Mouse (Mus musculus): Measurements from ENCODE around the gene Pola2. TPM values are rescaled to one million over a fixed set of nuclear protein-coding genes. Genes with fewer than 3 reads are reported as not detected.
A peak's percentile ranks its signal among the peaks of the same experiment; 100 is the strongest.

The Pola2 gene
- total RNA-seq, 2 experiments from 2014 or later = 8.7 to 10.6 TPM

GRCm38 (mm10) chr19:5937095-5937835, 26.7 kb downstream of the Pola2 start:
- peak in 1 of 2 experiments; percentile 54 for DNase-seq

- DNase-seq = peak; percentile 61 to 76
Measured at GRCm38 (mm10) chr19:5935691-5936090, 28.3 kb downstream of the Pola2 start.

GRCm38 (mm10) chr19:5935266-5935665, 28.7 kb downstream of the Pola2 start:
- DNase-seq = peak; percentile 76 to 81

GRCm38 (mm10) chr19:5929634-5930596, 34.1 kb downstream of the Pola2 start:
- DNase-seq = peak; percentile 81 to 83

- no peak for DNase-seq
Measured at GRCm38 (mm10) chr19:5928546-5928945, 35.5 kb downstream of the Pola2 start.

- DNase-seq = no peak
Measured at GRCm38 (mm10) chr19:5928104-5928503, 35.9 kb downstream of the Pola2 start.

GRCm38 (mm10) chr19:5927532-5927931, 36.5 kb downstream of the Pola2 start:
- no peak for DNase-seq

- no peak for DNase-seq
Measured at GRCm38 (mm10) chr19:5927026-5927425, 37.0 kb downstream of the Pola2 start.

- no peak for DNase-seq
Measured at GRCm38 (mm10) chr19:5925311-5925855, 38.6 kb downstream of the Pola2 start.

- DNase-seq = peak; percentile 98
Measured at GRCm38 (mm10) chr19:5924713-5925093, 39.3 kb downstream of the Pola2 start, which contains the start of gene Cdc42ep2. TSS of gene Cdc42ep2 (minus strand) at chr19:5924816.

- DNase-seq = peak; percentile 93 to 98
Measured at GRCm38 (mm10) chr19:5923990-5924712, 39.9 kb downstream of the Pola2 start.

- DNase-seq = no peak
Measured at GRCm38 (mm10) chr19:5922963-5923362, 41.0 kb downstream of the Pola2 start.

- peak; percentile 79 to 86 for DNase-seq
Measured at GRCm38 (mm10) chr19:5922119-5922942, 41.7 kb downstream of the Pola2 start.

GRCm38 (mm10) chr19:5921715-5922114, 42.3 kb downstream of the Pola2 start:
- peak; percentile 61 to 76 for DNase-seq

GRCm38 (mm10) chr19:5913007-5913719, 50.8 kb downstream of the Pola2 start, which contains the start of gene Dpf2:
TSS of gene Dpf2 (minus strand) at chr19:5913010.
- DNase-seq = no peak

GRCm38 (mm10) chr19:5912103-5913006, 51.6 kb downstream of the Pola2 start:
- DNase-seq = peak; percentile 99

- no peak for DNase-seq
Measured at GRCm38 (mm10) chr19:5911430-5912102, 52.4 kb downstream of the Pola2 start.

GRCm38 (mm10) chr19:5910221-5910620, 53.8 kb downstream of the Pola2 start:
- no peak for DNase-seq

- no peak for DNase-seq
Measured at GRCm38 (mm10) chr19:5907275-5907674, 56.7 kb downstream of the Pola2 start.

Measured in heart, adult 18-20 months (tissue).